Mouse (Mus musculus) lung, postnatal 0 days (tissue): ENCODE data around the gene Btbd3. TPM values are rescaled to one million over a fixed set of nuclear protein-coding genes. Genes with fewer than 3 reads are reported as not detected.

Experiments
- ATAC-seq: fragments of 200-750 bp; cut with Nextera tagmentation; 2 replicates; pipeline ENCODE4 v1.8.0; 2017; ENCODE audit warnings: moderate library complexity
- DNase-seq: peaks from one replicate; pipeline ENCODE4 v3.0.0-alpha.2; 2016; ENCODE audit warnings: low spot score
- H3K27ac ChIP-seq: fragments of 300-500 bp; sonication (generic); 2 replicates; pipeline ENCODE4 v1.5.1; 2014; ENCODE audit warnings: antibody characterized with exemption, mild to moderate bottlenecking, low read length, mixed read lengths
- H3K27me3 ChIP-seq: fragments of 300-500 bp; sonication (generic); replicated peaks from 2 replicates; pipeline ENCODE4 v1.6.1; 2014; ENCODE audit warnings: low read length, mixed read lengths; ENCODE audit not compliant: insufficient read depth
- H3K36me3 ChIP-seq: fragments of 300-500 bp; sonication (generic); 2 replicates; pipeline ENCODE4 v1.6.1; 2014; ENCODE audit warnings: low read length, mixed read lengths; ENCODE audit not compliant: insufficient read depth
- H3K4me1 ChIP-seq: fragments of 300-500 bp; sonication (generic); 2 replicates; pipeline ENCODE4 v1.6.1; 2014; ENCODE audit warnings: antibody characterized with exemption, low read depth, low read length, mixed read lengths; ENCODE audit not compliant: insufficient read depth
- H3K4me2 ChIP-seq: fragments of 300-500 bp; sonication (generic); replicated peaks from 2 replicates; pipeline ENCODE4 v1.6.1; 2014; ENCODE audit warnings: low read depth, mild to moderate bottlenecking, low read length, moderate library complexity, mixed read lengths
- H3K4me3 ChIP-seq: fragments of 300-500 bp; sonication (generic); 2 replicates; pipeline ENCODE4 v1.5.1; 2014; ENCODE audit warnings: low read depth, low read length
- H3K9ac ChIP-seq: fragments of 300-500 bp; sonication (generic); replicated peaks from 2 replicates; pipeline ENCODE4 v1.6.1; 2014; ENCODE audit warnings: low read depth, mild to moderate bottlenecking
- H3K9me3 ChIP-seq: fragments of 300-500 bp; sonication (generic); 2 replicates; pipeline ENCODE4 v1.6.1; 2016; ENCODE audit warnings: low read length, mixed read lengths
- CTCF ChIP-seq: IDR thresholded peaks from 2 replicates; pipeline ENCODE4 v1.5.1; 2016; ENCODE audit warnings: antibody characterized with exemption, mild to moderate bottlenecking
- EP300 ChIP-seq: IDR thresholded peaks from 2 replicates; pipeline ENCODE4 v1.6.1; 2016; ENCODE audit warnings: antibody characterized with exemption, mild to moderate bottlenecking, control low read depth
- WGBS: fragments of 180-500 bp; shearing (Covaris S2); extraction: QIAGEN DNeasy Blood & Tissue Kit; methylation state at CpG from one replicate; pipeline ENCODE4 v1.1.7; 2014; 5-methylcytosine and 5-hydroxymethylcytosine counted together
- polyA plus RNA-seq: library from polyadenylated mRNA; unstranded; fragments of >200 nt; fragmentation: Nextera tagmentation; extraction: Ambion mirVana; gene quantifications from 2 replicates; pipeline ENCODE4 v1.2.1, GENCODE M21; 2015

Btbd3 gene
- polyA plus RNA-seq, 1 experiment from 2014 or later: 58.6 TPM

DNA sequence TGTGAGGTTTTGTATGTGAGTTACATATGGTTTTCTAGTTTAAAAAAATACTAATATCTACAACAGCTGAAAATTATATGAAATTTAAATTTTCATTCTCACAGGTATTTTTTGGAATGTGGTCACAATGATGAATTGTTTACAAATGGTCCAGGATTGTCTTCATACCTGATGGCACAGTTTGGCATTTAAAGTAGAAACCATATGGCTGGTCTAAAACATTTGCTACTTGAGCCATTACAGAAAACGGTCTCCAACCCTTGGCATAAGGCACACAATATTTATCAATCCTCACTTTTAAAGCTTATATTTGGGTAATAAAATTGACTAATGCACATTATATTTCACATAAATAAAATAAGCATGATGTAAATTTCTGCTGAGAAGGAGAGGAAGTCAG, 272.1 kb downstream of the Btbd3 start:
- H3K36me3 ChIP-seq: no peaks in the 10 kb centered on the region
- no peak overlapping the region for H3K4me2 ChIP-seq
- H3K4me3 ChIP-seq: no peak overlapping the region
- WGBS: 80% methylated on average over 1 of the region's 1 CpGs
- ATAC-seq (no peak), DNase-seq (no peak)
- H3K9me3 ChIP-seq: no peaks in the 10 kb centered on the region
- H3K4me1 ChIP-seq: no peaks in the 10 kb centered on the region
- no peak overlapping the region for H3K27ac ChIP-seq
- TF ChIP-seq EP300: no peak
- no peak for TF ChIP-seq CTCF
- no peak overlapping the region for H3K9ac ChIP-seq
- no peaks in the 10 kb centered on the region for H3K27me3 ChIP-seq

DNA sequence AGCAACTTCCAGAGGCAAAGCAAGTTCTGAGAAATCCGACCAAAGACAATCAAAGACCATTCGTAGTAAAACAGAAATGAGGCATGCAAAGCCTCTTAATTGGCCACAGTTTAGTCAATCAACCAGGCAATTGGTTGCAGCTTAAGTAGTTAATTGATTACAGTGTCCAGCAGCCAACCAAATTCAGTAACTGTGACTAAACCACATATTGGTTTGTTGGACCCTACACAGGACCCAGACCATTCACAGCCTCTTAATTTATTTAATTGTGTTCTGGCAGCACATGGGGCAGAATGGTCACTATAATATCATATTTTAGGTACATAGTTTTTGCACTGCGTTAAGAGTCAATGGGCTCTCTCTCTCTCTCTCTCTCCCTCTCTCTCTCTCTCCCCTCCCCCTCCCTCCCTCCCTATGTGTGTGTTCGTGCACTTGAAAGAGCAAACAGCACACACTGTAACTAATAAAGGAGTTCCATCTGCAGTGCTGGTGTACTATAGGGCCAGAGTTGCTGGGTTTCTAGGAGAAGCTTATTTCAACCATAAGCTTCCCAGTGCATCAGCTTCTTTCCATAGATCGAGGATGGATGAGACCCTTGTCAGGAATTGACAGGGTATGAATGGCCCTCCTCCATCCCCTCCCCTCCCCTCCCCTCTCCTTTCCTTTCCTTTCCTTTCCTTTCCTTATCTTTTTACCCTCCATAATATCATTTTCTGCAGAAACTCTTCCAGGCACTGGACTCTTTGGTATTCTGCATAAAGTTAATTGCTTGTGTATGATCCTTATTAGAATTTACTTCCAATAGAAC, 275.0 kb downstream of the Btbd3 start:
- Histone ChIP-seq H3K27ac (no peak overlapping the region), H3K4me1 (no peaks in the 10 kb centered on the region), H3K4me3 (no peak overlapping the region), H3K27me3 (no peaks in the 10 kb centered on the region), H3K9ac (no peak overlapping the region), H3K9me3 (no peaks in the 10 kb centered on the region), H3K36me3 (no peaks in the 10 kb centered on the region), H3K4me2 (no peak overlapping the region)
- no peak for ATAC-seq
- no peak for DNase-seq
- WGBS: 63% methylated on average over 5 of the region's 5 CpGs
- TF ChIP-seq CTCF (no peak), EP300 (no peak)

DNA sequence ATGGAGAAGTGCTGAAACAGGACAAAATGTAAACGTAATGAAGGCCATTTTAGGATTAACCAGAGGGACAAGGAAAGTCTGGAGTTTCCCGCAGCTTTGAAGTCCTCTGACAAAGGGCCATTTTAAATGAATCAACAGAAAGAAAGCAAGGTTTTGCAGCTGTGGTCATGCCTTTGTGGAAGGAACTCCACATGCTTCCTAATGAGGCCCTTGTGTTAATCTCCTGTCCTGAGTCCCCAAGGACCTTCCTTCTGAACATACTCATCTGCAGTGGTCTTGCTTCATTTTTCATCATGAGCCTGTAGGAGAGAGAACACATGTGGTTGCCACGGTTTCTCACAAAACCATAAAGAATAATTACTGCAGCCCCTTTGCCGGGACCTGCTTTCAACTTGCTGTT, 275.6 kb downstream of the Btbd3 start:
- H3K4me1 ChIP-seq: no peaks in the 10 kb centered on the region
- 65% methylated on average over 4 of the region's 4 CpGs for WGBS
- no peaks in the 10 kb centered on the region for H3K27me3 ChIP-seq
- no peaks in the 10 kb centered on the region for H3K9me3 ChIP-seq
- H3K4me3 ChIP-seq: no peak overlapping the region
- H3K36me3 ChIP-seq: no peaks in the 10 kb centered on the region
- no peak overlapping the region for H3K9ac ChIP-seq
- TF ChIP-seq EP300: no peak
- TF ChIP-seq CTCF: no peak
- H3K4me2 ChIP-seq: no peak overlapping the region
- no peak for DNase-seq
- ATAC-seq: no peak
- H3K27ac ChIP-seq: no peak overlapping the region

DNA sequence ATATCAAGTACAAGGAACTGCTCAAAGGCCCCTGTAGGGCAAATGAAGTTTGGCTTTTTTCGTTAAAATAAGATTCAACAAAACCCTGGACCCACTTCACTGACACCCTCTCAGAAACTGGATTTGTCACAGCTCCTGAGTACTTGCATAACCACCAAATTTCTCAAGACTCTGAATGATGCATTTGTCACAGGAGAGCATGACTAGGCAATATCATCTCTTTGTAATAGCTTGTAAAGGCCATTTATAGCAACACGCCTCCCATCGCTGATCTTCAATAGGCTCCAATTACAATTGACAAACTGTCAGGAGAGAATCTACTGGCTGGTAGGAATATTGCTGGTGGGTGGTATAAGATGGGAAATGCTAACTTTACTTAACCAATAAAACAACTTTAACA, 283.3 kb downstream of the Btbd3 start:
- ATAC-seq: no peak
- no peaks in the 10 kb centered on the region for H3K4me1 ChIP-seq
- H3K27ac ChIP-seq: no peak overlapping the region
- DNase-seq: no peak
- H3K27me3 ChIP-seq: no peaks in the 10 kb centered on the region
- TF ChIP-seq CTCF: no peak
- no peak for TF ChIP-seq EP300
- H3K9me3 ChIP-seq: no peaks in the 10 kb centered on the region
- no peak overlapping the region for H3K9ac ChIP-seq
- no peak overlapping the region for H3K4me2 ChIP-seq
- no peak overlapping the region for H3K4me3 ChIP-seq
- H3K36me3 ChIP-seq: no peaks in the 10 kb centered on the region
- WGBS: 86% methylated on average over 3 of the region's 3 CpGs

DNA sequence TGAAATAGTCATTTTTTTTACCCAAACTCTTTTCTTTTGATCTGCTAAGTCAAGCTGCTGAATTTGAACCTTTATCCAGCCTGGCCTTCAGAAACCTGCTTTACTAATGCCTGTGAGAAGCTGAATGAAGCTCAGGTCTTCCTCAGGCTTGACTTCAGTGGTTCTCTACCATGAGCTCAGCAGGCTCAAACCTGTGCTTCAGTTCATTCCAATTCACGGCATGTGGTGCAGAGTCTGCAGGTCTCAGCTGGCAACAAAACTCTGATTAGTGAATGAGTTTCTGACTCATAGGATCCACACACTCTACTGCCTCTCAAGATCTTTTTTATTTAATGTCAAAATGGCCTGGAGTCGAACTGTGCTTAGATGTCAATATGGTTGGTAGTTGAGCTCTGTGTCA, 292.6 kb downstream of the Btbd3 start:
- DNase-seq: no peak
- Histone ChIP-seq H3K36me3 (no peaks in the 10 kb centered on the region), H3K9ac (no peak overlapping the region), H3K27ac (no peak overlapping the region), H3K27me3 (no peaks in the 10 kb centered on the region), H3K9me3 (no peaks in the 10 kb centered on the region), H3K4me3 (no peak overlapping the region), H3K4me1 (no peaks in the 10 kb centered on the region), H3K4me2 (no peak overlapping the region)
- 69% methylated on average over 2 of the region's 2 CpGs for whole genome bisulfite sequencing
- no peak for ATAC-seq
- TF ChIP-seq CTCF: no peak
- no peak for TF ChIP-seq EP300

DNA sequence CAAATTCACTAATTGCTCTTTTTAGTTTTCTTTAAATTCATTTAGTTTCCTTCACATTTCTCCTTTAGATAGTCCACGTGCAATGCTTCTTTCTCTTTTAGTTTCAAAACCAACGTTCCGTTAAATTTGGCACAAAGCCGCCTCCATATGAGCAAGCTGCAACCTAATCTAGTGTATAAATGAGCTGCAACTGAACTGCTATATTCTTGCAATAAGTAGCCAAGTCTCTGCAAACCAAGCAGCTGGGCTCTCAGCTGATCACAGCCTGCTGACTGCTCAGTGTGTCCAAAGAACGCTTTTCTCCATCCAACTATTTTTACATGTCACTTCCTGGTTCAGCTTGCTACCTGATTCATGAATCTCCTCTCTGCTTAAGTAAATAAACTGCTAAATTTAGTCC, 295.2 kb downstream of the Btbd3 start:
- no peaks in the 10 kb centered on the region for H3K9me3 ChIP-seq
- no peak overlapping the region for H3K27ac ChIP-seq
- H3K4me2 ChIP-seq: no peak overlapping the region
- no peak overlapping the region for H3K9ac ChIP-seq
- no peak for ATAC-seq
- TF ChIP-seq CTCF (no peak), EP300 (no peak)
- H3K4me3 ChIP-seq: no peak overlapping the region
- peak; percentile 35 for DNase-seq
- no peaks in the 10 kb centered on the region for H3K27me3 ChIP-seq
- H3K4me1 ChIP-seq: no peaks in the 10 kb centered on the region
- no peaks in the 10 kb centered on the region for H3K36me3 ChIP-seq
- WGBS: 53% methylated on average over 5 of the region's 5 CpGs
